Mouse (Mus musculus) gastrocnemius, adult 18-20 months (tissue): ENCODE results near the gene Map2k5. TPM values are rescaled to one million over a fixed set of nuclear protein-coding genes. Genes with fewer than 3 reads are reported as not detected.

ENCODE experiments used
- DNase-seq: peaks from one replicate; pipeline ENCODE4 v3.0.0; 2021; ENCODE audit warnings: low spot score
- long read RNA-seq, 2 experiments: library from polyadenylated mRNA; stranded (forward); transcript quantifications; one replicate each; pipeline ENCODE4 v2.0.0; 2021
- total RNA-seq, 2 experiments: library from RNA; stranded (reverse); gene quantifications; 2 replicates each; pipeline ENCODE4 v1.2.3; 2021

Map2k5 gene
- total RNA-seq: 10 to 100 TPM; 14.1 to 15.5 TPM
- long read RNA-seq, experiment 1, transcript Map2k5-201 (22 exons, 2,310 nt): major isoform, 19 of 32 reads
- long read RNA-seq, experiment 1, partial matches to known transcripts: 0 of 32 reads
- long read RNA-seq, experiment 1, other reads (novel, unspliced or antisense): 13 of 32 reads
- long read RNA-seq, experiment 2, transcript Map2k5-201 (22 exons, 2,310 nt): major isoform, 13 of 21 reads
- long read RNA-seq, experiment 2, partial matches to known transcripts: 1 of 21 reads
- long read RNA-seq, experiment 2, other reads (novel, unspliced or antisense): 7 of 21 reads

DNA sequence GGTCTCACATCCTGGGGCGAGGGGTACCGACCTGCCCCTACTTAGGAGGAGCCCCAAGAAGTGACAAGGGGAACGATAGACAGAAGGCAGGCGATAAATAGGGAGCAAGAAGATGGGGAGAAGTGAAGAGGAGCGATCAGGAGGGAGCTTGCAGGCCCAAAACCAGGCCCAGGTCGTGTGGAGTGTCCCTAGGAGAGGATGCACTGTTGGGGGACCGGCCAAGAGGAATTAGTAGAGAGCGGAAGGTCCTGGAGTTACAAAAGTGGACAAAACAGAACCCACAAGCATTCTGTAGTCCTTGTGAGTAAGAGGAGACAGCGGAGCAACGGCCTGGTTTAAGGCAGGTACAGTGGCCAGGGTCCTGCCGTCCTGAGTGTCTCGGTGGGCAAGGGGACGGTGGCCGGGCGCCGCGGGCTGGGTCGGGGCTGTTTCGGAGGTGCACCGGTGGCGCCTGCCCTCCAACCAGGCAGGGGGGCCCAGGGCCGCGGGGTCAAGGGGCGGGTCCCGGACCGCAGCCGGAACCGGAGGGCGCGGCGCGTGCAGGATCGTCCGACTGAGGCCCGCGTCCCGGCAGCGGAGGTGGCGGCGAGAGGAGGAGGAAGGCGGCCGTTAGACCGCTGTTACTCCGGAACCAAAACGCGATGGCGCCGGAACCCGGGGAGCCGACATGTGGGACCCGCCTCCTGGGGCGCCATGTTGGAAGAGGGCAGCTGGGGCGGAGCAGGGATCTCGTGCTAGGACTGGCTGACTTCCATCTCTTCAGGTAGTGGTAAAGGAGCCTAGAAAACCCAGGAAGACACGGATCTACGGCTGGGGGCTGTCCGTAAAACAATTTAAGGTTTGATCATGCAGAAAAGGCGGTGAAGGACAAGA lies at the start of gene Map2k5:
Map2k5 (minus strand) TSS at position 633 of the 873 bp plus-strand sequence.
- DNase-seq: peak; percentile 92

DNA sequence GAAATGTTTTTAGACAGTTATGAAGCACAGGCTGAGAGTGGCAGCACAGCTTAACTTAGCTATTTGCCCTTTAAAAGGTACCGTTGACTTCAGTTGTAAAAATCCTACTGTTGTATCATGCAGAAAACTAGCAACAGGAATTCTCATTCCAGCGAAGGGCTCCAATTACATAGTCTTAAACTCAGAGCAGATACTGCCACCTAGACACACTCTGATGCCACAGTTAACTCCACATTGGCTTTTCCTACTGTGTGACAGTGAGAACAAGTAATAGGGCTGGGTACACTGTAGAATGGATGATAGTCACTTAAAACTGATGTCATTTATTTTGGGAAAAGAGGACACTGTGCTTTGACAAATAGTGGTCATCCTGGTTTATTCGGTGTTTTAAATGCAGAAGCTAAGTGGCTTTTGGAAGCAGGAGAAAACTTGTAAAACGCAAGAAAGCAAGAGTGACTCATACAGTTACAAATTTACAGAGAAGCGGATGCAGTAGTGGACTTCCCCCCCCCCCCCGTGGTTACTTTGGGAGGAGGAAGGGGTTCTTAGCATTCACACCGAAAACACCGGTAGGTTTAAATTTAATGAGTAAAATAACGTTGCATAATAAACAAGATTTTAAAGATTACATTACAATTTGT lies 43.5 kb upstream of the Map2k5 start:
- peak; percentile 2 for DNase-seq

DNA sequence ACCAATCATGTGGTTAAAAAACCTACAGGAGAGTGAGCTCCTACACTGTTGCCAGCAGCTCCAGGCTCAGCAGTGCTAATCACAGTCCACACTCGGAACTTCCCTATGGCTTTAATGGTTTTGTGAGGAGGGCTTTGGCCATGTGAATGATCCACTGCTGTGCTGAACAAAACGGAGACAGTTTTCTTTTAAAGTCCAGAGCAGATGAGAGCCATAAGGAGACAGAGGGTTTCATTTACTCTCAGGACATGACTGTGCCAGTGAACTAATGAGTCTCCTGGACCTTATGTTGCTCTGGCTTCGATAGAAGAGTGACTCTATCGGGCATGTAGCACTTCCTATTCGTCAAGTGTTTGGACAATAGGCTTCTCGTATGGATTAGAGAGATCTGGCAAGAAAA lies 42.7 kb upstream of the Map2k5 start:
- DNase-seq: no peak

DNA sequence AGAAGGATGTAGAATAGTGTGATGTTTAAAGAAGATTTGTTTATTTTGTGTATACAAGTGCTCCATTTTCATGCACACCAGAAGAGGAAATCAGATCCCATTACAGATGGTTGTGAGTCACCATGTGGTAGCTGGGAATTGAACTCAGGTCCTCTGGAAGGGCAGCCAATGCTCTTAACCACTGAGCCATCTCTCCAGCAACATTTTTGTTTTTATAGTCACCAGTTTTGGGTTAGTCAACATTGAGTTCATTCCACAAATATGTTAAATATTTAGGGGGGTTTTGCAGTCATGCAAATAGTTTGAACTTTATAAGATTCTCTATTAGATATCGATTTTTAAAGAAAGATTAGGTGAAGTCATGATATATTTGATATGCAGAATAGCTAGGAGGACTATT lies 22.5 kb upstream of the Map2k5 start:
- no peak for DNase-seq

DNA sequence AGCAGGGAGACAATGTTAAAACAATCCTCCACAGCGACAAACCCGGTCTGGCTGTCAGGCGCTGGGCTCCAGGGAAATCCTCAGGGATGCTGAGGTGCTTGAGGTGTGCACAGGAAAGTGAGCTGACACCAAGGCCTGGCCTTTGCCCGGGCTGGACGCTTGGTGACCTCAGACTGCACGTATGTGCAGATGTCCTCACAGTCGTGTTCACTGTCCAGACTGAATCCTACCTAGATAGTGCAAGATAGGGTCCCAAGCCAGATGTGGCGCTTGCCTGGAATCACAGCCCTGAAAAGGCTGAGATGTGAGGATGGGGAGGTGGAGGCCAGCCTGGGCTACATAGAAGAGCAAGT lies 21.7 kb upstream of the Map2k5 start:
- DNase-seq: no peak

DNA sequence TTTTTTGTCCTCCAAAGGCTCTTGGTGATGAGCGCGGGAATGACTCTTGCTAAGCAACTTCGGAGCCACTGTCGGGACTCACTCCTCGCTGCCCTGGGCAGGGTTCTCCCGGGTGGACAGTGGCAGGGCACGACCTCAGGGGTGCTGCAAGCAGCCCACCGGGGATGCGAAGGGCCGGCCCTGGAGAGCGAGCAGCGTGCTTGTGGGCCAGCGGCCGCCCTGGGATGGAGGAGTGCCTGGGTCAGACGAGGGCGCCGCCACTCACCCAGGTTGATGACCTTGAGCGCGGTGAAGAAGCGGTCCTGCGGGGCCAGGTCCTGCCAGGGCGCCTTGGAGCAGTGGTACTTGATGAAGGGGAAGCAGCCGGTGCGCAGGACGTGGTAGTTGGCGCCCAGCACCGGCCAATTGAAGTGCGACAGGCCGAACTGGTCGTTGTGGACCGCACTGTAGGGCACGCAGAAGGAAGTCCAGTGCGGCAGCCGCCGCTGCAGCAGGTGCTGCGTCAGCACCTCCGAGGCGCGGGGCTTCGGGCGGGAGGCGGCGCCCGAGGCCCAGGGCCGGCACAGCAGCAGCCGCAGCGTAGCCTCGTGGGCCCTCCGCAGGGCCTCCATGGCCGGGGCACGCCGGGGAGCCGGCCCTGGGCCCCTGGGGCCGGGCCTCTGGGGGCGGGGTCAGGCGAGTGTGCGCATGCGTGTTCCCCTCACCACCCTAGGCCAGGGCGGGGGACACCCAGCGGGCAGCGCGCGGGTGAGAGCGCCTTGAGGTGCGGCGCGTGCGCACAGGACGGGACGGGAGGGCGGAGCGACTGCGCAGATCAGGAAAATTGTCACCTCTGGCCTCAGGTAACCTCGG lies 21.1 kb upstream of the Map2k5 start, which contains the start of gene 2300009A05Rik:
2300009A05Rik (minus strand) TSS at position 636 of the 852 bp plus-strand sequence.
- peak; percentile 96 for DNase-seq

DNA sequence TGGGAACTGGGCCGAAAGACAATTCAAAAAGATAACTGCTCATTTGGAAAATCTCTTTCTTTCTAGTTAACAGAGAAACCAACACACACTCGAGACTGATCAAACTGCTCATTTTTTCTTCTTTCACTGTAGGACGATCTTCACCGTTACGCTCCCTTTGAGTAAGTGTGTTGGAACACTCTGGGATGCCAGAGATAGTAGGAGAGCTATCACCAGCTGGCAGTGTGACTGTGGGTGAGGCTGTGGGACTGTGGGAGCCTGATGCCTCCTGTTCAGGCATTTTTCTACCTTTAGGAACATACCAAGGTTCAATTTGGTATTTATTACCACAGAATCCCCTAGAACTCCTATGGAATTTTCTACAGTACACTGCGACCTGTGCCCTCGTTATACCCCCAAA lies 17.9 kb upstream of the Map2k5 start:
- DNase-seq: no peak

DNA sequence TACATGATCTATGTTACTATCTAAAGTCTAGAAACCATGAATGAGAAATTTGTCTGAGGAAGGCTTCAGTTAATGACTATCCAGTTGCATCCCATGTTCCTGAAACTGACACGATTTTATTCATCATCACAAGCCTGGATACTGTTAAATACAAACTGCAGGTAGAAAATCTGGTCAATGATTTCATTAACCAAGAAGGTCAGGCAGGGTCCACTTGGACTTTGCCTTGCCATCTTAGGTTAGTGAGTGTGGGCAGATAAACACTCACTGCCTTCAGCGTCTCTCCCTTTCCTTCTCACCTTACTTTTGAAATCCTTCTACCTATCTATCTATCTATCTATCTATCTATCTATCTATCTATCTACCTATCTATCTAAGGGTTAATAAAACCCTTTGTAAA lies 13.6 kb upstream of the Map2k5 start:
- DNase-seq: no peak

DNA sequence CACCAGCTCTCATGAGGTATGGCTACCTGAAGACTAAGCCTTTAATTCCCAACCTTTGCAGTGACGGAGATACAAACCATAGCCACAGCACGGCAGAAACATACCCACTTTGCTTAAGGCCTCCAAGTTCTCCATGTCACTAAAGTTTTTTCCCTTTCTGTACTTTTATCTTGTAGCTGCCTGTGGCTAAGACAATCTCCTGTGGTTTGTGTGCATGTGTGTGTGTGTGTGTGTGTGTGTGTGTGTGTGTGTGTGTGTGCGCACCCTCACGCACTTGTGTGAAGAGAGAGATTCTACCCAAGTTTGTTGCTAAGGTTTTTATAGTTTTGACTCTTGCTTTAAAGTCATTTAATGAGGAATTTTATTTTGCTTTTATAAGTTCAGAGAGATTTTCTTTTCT lies 5.1 kb upstream of the Map2k5 start:
- DNase-seq: no peak

DNA sequence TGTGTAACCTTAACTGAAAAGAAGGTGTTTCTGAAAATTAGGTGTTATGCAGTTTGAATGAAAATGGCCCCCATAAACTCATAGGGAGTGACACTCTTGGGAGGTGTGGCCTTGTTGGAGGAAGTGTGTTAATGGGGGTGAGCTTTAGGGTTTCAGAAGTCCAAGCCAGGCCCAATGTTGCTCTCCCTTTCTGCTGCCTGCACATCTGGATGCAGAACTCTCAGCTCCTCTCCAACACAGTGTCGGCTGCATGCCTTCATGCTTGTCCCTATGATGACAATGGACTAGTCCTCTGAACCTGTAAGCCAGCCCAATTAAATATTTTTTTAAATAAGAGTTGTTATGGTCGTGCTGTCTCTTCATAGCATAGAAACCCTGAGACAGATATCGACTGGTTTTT lies 2.6 kb upstream of the Map2k5 start:
- no peak for DNase-seq

DNA sequence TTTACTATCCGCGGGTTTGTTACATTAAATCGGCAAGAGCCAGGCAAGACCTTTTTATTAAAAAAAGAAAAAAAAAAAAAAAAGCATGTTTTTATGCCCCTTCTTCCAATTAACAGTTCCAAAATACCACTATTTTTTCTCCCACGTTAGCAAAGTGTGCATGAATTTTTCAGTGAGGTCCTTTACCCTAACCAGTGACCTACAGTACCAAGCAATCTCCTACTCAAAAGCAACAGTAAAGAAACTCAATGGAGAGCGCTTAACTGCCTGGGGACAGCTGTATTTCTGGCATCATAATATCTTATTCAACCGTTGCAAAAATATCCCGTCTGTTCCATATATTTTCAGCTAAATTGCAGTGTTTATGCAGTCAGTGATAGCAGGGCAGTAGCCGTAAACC lies 472 bp upstream of the Map2k5 start:
- DNase-seq: no peak

DNA sequence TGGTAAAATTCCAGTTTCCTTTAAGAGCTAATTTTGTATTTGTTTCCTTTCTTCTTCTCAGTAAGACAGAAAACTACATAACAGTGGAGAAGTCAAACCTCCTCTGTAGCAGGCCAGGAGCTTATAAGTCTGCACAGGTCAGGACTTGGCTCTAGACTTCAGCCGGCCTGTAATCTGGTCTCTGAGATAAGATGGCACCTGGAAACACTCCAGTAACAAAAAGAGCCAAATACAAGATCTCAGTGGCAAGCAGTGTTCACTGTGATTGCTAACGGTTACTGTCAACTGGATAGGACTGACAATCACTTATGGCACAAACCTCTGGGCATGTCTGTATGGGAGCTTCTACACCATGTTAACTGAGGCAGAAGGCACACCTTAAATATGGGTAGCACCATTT lies 4.4 kb downstream of the Map2k5 start:
- DNase-seq: peak; percentile 24

DNA sequence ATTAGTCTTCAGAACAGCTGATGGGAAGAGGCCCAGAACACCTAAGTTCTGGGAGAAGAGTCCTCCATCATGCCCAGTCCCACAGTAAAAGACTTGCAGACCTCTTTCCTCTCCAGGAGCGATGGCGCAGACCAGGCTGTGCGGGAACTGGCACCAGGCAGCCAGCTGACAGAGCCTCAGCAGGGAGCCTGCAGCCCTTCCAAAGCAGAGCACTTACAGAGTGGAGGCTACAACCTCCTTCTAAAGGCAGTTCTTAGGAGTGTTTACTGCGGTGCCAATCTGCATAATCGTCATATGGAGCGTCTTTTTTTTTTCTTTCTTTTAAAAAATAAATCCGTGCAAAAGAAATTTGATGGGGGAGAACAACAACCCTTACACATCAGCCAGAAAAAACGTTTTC lies 5.2 kb downstream of the Map2k5 start:
- no peak for DNase-seq

DNA sequence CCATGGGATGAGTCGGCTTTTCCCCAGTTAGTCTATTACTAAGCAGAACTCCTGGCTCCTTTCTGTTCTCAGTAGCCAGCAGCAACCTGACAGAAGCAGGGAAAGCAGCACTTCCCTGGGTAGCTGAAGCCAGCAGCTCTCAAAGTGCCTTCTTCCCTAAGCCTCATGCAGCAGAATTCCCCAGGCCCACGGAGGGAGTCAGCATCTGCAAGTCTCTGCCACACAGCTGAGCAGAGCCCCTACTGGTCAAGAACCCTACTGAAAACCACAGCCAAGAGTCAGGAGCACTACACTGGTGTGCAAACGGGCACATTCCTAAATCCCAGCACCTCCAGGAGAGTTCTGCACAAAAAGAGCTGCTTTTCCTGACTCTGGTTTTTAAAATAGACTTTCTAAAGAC lies 17.3 kb downstream of the Map2k5 start:
- DNase-seq: no peak

DNA sequence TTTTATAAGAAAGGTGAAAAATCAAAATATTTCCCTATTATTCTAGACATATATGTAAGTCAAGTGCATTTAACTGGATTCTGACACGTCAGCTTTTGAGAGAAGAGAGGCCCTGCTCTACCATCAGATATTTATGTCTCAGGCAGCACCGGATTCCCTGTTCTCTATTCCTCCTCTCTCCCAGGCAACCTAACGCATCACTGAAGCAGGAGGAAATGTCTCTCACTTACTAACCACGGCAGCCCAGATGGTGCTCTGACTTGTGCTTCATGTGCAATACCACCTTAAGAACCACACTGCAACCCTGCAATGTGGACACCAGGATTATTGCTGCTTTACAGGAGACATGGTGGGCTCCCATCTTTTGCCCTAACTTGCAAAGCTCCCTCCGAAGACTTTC lies 18.7 kb downstream of the Map2k5 start:
- DNase-seq: no peak

DNA sequence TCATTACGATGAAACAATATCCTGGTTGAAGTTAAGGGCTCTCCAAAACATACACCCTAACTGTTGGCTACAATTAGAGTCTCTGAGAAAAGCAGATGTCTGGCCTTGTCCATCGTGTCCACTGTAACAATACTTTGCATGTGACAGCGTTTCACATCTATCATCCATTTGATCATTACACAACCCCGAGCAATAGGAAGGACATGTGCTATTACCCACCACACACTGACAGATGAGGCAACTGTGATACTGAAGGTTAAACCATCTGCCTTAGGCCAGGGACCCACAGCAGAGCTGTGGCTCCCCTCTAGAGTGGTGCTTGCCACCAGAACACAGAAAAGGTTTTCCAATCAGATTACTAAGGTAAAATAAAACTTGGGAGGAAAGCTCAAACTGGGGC lies 21.0 kb downstream of the Map2k5 start:
- DNase-seq: no peak

DNA sequence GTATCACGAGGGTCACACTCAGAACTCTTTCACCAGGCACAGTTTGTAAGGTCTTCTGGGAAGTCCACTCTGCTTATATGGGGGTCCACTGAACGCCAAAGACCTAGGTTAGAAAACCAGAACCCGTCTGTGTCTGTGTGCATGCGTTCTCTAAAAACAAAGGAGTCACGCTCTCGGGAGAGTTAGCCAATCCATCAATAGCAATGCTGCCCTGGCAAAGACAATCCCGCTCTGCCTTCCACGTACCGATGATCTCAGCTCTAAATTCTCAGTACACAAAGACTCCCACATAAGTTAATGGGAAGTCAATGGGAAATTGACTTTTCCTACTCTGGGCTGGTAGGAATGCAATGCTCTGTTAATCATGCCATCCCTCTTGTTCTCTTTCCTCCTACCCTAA lies 21.4 kb downstream of the Map2k5 start:
- no peak for DNase-seq

DNA sequence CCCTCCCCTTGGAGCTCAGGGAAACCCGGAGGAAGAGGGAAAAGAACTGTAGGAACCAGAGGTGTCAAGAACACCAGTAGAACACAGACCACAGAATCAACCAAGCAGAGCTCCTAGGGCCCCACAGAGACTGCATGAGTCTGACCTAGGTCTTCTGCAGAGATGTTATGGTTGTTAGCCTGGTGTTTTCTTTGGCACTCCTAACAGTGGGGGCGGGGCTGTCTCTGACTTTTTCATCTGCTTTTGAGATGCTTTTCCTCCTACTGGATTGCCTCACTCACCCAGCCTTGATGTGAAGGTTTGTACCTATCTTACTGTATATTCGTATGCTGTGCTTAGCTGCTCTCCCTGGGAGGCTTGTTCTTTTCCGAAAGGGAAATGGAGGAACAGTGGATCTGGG lies 23.5 kb downstream of the Map2k5 start:
- no peak for DNase-seq

DNA sequence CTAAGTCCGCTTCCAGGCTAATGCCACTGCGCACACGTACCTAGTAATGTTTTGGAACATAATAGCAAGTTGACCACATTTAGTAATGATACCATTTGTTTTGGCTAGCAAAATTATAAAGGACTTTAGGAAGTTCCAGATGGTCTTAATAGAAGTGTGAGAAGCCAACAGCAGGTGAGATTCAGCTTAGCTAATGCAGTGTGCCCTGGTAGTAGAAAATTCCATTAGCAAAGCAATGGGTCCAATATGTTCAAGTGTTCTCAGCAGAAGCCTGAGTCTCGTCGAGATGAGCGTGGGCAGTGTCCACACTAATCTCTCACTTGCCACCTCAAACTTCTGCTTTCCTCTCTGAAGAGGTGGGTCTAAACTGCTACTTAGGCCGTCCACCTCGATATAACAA lies 27.7 kb downstream of the Map2k5 start:
- DNase-seq: no peak

DNA sequence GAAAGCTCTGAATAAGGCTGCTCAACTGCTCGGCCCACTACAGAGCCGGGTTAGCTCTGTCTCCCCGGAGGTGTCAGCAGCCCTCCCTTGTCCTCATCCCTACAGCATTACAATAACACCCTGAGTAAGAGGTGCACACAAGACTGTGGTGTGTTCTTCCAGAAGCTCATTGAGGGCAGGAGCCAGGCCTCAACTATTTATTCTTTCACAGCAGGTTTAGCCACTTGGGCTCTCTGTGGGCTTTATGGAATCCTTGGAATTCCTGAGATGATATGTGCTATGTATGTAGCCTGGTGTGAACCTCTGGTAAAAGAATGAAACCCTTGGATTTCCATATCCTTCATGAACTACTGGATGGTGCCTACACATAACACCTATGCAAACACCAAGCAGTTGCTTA lies 28.5 kb downstream of the Map2k5 start:
- no peak for DNase-seq

DNA sequence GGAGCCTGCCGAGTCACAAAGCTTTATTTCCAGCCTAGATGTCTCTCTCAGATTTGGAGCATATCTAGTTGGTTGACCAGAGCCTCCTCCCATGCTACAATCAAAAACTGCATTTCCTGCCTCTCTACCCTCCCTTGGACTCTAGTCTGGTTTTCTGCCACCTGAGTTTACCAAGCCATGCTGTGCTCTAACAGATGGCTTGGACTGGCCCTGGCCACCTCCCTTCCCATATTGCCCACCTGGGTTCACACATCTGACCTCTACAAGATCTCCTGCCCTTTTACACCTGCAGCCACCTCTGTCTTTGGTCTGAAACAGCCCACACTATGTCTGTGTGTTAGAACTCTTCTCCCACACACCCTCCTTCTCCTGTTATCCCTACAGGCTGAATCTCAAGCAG lies 29.6 kb downstream of the Map2k5 start:
- no peak for DNase-seq

DNA sequence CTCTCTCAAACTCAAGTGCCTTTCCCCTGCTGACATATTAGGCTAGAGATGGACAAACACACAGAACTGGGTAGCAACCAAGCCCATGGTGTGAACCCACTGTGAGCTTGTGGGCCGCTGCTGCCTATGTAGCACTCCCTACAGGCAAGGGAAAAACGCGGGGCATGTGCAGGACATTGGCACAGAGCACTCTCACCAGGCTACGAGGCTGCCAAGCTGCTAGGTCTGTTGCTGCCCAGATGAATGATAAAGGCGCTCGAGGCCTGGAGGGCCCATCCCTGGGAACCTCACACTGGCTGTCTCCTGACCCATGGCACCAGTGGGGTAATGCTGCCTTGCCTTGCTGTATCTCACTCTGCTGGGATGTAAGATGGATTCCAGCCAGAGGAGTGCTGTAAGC lies 31.7 kb downstream of the Map2k5 start:
- no peak for DNase-seq
